Mouse (Mus musculus): ENCODE measurements around the gene Unc13c.

DNA sequence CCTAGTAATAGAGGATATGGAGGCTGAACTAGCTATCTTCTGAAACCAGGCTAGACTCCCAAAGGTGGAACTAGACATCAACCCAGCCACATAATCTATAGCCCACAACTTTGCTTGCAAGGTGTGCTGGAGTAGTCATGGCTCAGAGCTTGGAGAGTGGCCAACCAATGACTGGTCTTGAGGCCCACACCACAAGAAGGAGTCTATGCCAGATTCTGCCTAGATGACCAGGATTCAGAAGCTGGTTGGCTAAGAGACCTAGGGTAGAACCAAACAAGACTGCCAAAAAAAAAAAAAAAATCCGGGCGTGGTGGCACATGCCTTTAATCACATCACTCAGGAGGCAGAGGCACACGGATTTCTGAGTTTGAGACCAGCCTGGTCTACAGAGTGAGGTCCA is 70.2 kb downstream of the Unc13c start:
- TF ChIP-seq CTCF (IDR thresholded peaks at IDR 0.05; ENCODE audit: extremely low read depth, insufficient read depth, low read length) (no peak), POLR2A (IDR thresholded peaks at IDR 0.05; ENCODE audit: extremely low read depth, insufficient read depth, low read length) (no peak)

Measured in cortical plate, adult 2 months (tissue).